Mouse (Mus musculus): Measurements from ENCODE around the gene Naa25.
"Not testable (repeated sequence)": the region's sequence is repeated elsewhere in the genome, so short reads cannot be mapped to it uniquely, and the experiment has no call there.

The Naa25 gene

DNA sequence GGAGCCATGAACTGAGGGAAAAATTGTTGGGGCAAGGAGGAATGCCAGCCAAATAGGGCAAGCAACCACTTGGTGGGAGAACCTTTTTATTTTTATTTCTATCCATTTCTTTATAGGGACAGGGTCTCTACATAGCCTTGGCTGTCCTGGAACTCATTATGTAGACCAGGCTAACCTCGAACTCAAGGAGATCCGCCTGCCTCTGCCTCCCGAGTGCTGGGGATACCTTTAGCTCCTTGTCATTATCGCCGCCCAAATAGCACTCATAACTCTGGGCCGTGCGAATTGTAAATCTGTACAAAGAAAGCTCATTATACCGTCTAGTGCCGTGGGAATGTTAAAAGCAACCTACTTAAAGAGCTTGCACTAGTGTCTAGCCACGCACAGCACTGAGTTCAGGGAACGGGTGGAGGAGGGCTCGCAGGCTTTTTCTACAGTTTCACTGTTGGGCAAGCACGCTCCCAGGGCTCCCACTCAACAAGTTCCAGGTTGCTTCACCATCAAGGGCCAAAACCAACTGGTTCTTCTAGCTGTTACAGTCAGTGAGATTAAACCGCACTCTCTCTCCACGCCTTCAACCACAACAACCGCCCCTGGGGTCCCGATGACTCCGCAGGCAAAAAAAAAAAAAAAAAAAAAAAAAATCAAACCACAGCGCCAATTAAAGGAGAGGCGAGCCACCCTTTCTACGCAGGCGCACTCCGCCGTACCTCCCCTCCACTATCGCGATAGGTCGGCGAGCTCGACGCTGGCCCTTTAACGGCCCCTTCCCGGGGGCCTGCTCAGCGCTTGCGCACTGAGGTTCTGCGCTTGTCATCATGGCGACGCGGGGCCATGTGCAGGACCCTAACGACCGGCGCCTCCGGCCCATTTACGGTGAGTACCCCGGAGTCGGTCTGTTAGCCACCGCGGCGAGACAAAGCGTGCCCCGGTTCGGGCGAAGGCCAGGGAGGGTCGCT, at the start of gene Naa25:
Naa25 (plus strand) TSS at position 750 of the 959 bp plus-strand sequence.
- DNase-seq: peak; percentile 92

DNA sequence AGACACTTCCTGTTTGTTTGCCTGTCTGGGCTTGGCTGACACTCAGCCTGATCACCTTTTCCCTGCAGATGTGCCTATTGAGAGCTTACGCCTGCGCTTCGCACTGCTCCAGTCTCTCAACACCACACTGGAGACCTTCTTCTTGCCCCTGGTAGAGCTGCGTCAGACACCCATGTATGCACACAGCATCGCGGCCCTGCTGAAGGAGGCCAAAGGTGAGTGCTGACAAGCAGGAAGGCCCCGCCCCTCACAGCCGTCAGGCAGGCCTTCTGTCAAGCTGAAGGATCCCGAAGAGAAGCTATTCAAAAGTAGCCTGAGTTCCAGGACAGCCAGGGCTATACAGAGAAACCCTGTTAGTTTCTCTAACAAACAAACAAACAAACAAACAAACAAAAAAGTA, 38.5 kb upstream of the Naa25 start:
- no peak for DNase-seq

DNA sequence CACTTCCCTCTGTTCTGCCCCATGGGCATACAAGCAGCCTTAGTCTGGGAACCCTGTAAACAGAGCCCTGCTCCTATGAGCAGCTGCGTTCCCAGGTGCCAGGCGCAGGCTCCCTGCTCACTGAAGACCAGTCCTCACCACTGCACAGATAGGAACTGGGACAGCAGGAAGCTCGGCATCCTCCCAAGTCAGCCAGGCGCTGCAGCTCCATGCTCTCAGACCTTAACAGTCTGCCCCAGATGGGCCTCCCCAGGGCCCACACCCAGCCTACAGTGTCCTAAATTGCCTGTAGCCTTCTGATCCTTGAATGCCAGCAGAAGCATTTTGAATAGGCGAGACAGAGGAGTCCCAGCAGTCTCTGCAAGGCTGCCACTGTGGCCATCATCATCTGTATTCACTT, 36.0 kb upstream of the Naa25 start:
- DNase-seq: no peak

DNA sequence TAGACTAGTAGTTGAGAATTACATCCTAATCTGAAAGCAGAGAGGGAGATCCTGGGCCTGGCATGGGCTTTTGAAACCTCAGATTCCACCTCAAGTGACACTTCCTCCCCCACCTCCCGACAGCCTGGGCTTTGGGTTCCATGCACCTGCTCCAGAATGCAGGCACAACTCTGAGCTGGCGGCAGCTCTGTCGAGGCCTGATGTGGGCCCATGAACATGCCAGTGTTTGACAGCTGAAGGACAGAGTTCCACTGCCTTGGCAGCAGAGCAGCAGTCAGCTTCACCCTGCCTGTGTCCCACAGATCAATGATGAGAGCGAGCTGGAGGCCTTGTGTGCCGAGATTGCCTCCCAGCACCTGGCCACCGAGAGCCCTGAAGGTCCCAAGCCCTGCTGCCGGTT, 34.3 kb upstream of the Naa25 start:
- DNase-seq: no peak

DNA sequence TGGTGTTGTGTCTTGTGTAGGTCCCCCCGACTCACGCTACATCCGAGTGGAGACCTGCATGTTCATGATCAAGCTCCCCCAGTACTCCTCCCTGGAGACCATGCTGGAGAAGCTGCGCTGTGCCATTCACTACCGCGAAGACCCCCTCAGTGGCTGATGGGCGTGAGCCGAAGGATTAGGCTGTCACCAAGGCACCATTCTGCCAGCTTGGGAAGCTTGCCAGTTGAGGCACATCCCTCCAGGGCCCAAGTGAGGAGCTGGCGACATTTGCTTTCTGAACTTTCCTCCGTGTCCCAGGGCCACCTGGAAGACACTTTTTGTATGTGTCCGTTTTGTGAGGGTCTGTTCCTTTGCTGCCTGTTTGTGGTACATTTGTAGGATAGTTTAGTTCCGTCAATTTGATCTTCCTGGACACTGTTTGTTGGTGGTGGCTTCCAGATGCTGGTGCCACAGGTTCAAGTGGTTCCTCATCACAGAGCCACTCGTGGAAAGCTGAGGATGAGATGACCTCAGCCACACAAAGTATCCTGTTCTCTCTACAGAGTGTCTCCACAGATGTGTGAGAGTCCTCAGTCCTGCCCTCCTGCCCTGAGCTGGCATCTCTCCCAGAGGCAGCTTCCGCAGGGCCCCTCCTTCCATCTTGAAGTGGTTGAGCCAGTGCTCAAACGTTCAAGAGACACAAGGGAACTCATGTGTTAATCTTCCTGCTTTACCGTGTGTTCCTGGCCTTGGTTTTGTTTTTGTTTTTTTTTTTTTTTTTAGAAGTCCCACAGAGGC, 31.1 kb upstream of the Naa25 start:
- DNase-seq: no peak

DNA sequence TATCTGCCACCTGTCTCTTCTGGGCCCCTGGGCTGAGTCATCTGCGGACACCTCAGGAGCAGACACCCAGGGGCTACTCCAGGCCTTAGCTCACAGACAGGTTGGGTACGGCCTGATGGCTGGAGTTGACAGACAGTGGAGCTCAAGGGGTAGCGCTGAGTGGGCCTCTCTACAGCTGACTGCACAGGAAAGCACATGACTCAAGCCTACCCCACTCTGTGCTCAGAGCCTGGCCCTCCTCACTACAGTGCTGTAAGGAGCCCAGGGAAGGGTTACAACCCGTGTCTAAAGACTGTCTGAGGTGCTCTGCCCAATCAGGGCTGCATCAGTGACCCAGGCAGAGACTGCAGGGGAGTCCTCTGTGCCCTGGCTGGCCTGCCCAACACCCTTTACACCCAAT, 30.5 kb upstream of the Naa25 start:
- no peak for DNase-seq

DNA sequence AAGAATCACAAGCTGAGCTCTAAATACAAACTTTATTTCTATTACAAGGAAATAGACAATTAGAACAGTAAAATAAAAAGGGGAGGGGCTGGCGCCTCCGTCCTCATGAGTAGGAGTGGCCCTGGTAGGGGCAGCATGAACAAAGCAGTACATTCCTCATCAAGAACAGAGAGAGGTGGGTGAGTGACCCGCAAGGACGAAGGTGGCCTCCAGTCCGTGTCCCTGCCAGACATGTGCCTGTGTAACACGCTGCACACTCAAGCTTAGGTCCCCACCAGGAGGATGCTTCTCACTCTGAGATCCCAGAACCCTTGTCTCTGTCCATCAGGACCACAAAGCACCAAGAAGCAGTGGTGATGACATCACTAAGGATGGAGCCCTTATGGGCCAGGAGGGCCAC, 26.0 kb upstream of the Naa25 start:
- DNase-seq: no peak

DNA sequence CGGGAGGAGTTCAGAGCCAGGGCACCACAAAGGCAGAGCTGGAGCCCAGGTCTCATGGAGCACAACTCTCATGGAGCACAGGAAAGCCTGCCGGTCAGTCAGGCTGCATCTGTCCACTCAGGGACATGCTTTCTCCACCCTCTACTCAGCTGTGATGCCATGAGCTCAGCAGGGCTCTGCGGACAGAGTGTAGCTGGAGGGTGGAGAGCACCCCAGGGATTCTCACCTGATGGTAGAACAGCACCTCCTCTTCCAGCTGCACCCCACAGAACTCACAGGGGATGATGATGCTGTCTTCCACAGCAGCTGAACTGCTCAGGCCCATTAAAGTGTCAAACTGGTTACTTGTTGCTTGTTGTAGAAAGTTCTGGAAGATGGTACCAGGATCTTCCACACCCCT, 22.9 kb upstream of the Naa25 start:
- no peak for DNase-seq

DNA sequence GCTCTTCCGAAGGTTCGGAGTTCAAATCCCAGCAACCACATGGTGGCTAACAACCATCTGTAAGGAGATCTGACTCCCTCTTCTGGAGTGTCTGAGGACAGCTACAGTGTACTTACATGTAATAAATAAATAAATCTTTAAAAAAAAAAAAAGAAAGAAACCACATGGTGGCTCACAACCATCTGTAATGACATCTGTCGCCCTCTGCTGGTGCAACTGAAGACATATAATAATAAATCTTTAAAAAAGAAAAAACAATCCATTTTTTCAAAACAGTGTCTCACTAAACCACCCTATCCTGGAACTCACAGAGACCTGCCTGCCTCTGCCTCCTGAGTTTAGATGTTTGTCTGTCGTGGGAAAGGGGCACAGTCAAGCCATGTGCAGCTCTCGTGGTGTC, 20.8 kb upstream of the Naa25 start:
- DNase-seq: not testable (repeated sequence)

DNA sequence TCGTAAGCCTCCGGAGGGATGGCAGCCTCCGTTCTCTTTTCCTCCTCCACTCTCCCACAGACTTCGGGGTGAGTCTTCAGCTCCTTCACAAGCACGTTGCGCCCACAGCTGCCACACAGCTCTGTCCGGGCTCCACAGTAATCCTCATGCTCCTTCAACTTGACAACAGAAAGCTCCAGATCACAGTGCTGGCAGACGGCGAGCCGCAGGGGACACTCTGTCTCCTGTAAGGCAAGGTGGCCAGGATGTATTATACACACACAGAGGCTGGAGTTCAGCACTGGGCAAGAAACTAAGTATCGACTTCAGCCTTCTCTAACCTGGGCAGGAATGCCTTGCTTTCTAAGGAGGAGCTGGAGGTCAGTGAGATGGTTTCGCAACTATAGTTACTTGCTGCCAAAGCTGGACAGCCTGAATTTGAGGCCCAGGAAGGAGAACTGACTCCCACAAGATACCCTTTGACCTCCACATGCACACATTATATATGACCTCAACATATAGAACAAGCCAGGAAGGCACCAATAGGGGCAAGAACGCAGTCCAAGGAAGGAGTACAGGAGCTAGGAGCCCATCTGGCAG, 19.0 kb upstream of the Naa25 start:
- DNase-seq: no peak

DNA sequence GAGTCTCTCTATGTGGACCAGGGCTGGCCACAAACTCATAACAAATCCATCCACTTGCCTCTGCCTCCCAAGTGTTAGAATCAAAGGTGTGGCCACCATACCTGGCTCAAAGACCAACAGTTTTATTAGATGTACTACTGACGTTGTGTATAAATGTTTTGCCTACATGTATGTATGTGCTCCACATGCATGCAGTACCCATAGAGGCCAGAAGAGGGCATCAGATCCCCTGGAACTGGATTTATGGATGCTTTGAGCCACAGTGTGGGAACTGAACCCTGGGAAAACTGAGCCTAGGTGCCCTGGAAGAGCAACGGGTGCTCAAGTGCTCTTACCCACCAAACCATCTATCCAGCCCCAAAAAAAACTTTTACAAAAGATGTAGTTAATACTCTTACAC, 17.0 kb upstream of the Naa25 start:
- no peak for DNase-seq

DNA sequence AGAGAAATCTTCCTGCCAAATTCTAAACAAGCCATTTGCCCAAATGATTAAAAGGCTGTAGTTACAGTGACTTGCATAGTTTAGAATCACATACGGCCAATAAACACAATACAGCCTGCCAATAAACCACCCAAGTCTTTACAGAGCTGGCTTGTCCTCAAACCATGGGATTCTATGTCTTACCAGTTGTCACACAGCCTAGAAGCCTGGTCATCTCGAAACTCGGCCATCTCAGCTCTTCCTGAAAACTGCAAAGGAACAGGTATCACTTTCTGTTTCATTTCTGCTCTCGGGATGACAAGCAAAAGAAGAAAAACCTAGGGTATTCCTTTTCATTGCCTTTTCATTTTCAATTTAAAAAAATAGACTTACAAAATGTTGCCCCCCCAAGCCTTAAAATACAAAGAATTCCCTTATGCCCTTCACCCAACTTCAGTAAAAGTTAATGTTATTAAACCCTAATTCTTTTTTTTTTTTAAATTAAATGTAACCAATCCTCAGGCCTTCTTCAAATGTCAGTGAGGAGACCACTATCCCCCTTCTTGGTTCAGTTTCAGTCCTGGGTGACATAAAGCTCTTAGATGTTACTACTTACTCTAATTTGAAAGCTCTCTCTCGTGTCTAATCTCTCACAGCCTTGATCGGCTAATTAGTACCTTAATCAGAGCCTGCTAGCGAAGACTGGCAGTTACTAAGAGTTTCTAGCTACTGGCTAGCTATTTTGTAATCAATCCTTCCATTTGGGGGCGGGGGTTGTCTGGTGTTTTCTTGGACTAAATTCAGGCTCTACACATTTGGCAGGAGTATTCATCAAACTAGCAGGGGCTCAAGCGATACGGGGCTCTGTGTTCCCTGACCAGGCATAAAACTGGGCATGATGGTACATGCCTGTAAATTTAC, 13.6 kb upstream of the Naa25 start:
- DNase-seq: no peak

DNA sequence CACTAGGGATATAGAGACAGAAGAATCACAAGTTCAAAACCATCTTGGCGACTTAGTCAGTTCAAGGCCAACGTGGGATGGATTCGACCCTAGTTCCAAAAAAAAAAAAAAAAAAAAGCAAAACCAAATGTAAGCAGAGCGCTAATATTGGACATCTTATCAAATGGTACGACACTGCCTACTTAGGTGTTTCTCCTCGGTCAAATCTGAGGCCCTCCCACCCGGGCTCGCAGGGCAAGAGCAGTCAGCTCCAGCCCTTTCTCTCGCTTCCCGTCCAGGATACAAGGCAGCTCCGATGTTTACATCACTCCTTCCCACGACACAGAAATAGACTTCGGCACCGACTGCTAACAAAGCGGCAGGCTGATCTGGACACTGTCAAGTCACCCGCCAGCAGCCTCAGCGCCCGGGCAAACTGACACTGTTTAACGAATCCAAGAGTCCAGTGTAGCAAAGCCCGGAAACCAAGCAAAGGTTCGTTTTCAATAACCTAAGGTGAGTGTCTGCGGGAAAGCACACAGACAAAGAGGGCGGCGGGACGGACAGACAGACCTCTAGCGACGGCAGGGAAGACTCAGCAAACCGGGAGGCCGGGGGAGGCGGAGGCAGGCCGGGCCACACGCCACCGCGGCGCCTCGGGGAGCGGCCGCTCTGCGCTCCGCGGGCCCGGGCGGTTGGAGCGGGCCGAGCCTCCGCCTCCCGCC, 12.8 kb upstream of the Naa25 start:
- no peak for DNase-seq

DNA sequence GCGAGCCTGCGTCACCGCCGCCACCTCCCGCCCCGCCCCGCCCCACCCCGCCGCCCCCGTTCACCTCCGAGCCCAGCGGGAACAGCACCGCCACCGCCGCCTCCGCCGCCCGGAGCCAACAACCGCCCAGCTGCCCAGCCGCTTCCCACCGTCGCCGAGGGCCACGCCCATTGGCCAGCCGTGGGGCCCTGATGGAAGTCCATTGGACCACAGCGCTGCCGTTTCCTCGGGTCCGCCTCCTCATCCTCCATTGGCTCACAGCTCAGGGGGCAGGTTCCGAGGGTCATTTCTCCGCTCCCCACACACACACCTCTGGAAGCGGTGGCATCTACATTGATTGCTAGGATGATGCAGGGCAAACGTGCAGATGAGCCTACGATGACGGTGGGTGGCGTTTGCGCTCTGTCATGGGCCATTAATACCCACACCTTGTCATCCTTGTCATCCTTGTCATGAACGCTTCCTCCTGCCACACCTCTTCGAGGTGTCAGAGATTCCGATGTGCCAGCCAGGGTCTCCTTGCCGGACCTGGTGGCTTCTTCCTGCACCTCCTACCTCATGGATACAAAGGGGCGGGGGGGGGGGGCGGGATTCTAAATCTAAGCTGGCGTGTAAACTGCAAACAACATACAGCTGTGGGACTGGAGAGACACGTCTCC, 12.1 kb upstream of the Naa25 start, which contains the start of gene Trafd1:
Trafd1 (minus strand) TSS at position 172 of the 659 bp plus-strand sequence.
- peak; percentile 93 for DNase-seq

DNA sequence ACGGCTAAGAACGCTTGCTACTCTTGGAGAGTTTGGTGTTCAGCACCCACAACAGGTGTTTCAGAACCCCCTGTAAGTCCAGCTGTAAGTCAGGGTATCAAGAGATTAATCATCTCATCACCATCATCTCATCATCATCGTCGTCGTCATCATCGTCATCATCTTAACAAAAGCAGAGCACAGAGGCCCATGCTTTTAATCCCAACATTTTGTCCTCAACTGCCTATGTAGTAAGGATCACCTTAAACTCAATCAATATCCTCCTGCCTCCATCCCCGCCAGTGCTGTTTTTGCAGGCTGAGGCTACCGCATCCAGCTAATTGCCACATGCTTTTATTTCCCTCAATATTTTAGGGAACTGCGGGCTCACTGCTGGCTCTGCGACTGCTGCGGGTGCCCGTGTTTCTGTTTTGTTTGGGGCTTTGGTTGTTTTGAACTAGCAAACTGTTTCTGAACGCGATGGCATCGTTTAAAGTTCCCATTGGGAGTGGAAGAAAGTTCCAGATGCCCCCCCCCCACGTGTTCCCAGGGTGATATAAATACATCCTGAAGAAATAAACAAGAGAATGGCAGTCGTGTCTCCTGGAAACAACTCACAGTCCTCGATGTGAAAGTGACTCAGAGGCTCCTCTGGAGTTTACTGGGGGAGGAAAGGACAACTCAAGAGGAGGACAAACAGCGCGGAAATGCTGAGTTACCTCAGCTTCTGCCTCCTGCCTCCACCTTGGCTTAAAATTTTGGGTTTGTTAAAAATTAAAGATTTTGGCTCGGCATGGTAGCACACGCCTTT, 11.4 kb upstream of the Naa25 start:
- DNase-seq: no peak

DNA sequence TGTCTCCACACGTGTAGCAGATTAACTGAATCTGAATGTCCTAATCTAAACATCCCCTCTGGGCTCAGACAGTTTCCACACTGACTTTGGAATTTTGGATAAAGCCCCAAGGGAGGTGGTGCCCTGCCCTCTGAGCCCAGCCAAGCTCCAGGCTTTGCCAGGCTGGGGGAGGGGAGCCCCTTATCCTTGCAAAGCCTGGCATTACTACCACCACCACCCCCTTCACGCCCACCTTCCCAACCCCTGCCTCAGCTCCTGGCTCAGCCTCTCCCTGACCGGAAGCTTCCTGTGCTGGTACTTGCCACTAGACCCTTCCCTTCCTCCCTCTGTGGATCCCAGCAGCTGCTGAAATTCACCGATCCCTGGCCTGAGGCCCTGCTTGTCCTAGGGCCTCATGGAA, 10.6 kb upstream of the Naa25 start:
- no peak for DNase-seq

DNA sequence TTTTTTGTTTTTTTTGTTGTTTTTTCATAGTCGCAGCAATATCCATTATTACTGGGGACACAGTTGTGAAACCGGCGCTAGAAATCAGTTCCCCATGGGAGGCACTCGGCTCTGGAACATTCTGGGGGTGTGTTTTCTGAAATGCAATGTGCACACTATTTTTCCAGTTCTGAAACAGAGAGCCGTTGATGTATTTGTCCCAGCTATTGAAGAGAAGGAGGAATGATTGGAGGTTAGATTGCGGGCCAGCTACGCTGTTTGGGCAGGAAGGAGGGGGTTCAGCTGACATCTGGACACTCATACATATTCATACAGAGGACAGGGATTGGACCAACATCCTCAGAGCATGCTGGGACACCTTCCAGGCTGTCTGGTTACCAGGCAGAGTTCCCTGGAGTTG, 8.6 kb upstream of the Naa25 start:
- no peak for DNase-seq

DNA sequence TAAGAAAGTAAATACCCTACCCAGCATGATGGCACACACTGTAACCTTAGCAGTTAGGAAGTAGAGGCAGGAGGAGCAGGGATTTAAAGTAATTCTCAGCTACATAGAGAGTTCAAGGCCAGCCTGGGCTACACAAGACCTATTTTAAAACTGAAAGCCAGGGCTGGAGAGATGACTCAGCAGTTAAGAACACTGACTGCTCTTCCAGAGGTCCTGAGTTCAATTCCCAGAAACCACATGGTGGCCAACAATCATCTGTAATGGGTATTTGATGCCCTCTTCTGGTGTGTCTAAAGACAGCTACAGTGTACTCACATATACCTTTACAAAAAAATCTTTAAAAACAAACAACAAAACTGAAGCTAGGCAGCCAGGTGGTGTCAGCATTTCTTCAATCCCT, 8.0 kb upstream of the Naa25 start:
- DNase-seq: no peak

DNA sequence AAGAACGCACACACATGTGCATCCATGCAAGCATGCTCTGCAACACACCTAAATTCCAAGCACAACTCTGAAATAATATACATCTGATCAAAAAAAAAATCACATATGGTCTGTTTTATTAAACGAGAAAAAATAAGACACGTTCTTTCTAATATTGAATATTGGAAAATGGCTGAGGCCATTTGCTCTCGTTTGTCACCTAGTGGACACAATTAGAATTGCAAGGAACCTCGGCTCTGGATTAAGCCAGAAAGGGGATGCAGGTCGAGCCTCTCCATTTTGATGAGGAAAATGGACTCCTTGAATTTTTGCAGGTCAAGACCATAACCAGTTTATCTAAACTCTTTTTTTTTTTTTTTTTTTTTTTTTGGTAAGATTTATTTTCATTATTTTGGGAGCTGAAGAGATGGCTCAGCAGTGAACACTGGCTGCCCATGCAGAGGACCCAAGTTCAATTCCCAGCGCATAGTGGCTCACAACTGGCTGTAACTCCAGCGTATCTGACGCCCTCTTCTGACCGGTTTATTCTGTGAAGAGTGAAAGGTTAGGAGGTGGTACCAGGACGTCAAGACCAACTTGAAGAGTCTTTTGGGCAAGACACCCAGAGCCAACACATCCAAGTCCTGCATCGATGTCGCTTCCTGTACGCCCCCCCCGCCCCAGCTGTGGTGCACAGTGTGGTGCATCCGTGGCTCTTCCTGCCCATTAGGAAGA, 4.9 kb upstream of the Naa25 start:
- DNase-seq: no peak

DNA sequence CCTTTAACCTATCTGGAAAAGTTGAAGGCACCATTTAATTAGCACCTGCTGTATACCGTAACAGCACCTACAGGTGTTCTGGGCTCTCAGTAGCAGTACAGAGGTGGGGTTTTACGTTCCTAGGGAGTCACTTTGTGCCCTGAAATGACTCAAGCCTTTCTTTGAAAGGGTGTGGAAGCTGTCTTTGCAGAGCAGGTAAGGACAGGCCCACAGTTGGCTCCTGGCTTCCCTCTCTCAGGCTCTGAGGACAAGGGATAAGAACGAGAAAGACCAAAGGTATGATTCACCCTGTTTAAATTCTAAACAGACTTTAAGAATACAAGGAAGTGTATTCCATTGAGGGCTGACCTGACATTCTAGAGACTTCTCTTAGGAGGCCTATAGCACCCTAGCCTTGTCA, 4.3 kb upstream of the Naa25 start:
- DNase-seq: no peak

Measured in cerebellum, adult 11 months (tissue).